Mouse (Mus musculus) gonadal fat pad, adult 2 months (tissue): ENCODE results near the gene Fmnl2. TPM values are rescaled to one million over a fixed set of nuclear protein-coding genes. Genes with fewer than 3 reads are reported as not detected.
A peak's percentile ranks its signal among the peaks of the same experiment; 100 is the strongest.

ENCODE experiments used
- DNase-seq: peaks from one replicate; pipeline ENCODE4 v3.0.0-alpha.2; 2012; ENCODE audit warnings: low read depth
- polyA plus RNA-seq: library from polyadenylated mRNA; depleted of rRNA; stranded (reverse); fragments of >200 nt; gene quantifications from 2 replicates; pipeline ENCODE4 v1.2.3, GENCODE M21; 2012; rRNA removed

Fmnl2 gene
- polyA plus RNA-seq, result 2.7 and 3.0 TPM in 2 replicates

- DNase-seq, result no peak
These were observed at the start of gene Fmnl2 for GRCm38 (mm10) chr2:52857611-52858528. Fmnl2 (plus strand) TSS chr2:52857860.

GRCm38 (mm10) chr2:52809988-52810387, 47.7 kb upstream of the Fmnl2 start:
- no peak for DNase-seq

DNA sequence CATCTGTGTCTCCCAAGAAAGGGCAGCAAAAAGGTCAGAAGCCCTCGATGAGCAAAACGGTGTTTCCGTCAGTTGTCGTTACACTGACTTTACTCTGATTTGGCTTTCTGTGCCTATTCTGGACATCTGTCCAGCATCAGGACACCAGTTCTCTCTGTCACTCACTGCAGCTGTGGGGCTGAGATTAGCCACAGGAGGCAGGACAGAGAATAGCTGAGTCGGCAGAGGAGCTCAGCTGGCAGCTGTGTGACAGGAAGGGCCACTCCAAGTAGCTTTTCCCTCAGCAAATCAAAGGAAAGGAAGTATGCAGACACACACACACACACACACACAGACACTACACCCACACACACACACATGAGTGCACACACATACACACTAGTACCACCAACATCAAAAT, 46.0 kb upstream of the Fmnl2 start:
- DNase-seq, result no peak

DNA sequence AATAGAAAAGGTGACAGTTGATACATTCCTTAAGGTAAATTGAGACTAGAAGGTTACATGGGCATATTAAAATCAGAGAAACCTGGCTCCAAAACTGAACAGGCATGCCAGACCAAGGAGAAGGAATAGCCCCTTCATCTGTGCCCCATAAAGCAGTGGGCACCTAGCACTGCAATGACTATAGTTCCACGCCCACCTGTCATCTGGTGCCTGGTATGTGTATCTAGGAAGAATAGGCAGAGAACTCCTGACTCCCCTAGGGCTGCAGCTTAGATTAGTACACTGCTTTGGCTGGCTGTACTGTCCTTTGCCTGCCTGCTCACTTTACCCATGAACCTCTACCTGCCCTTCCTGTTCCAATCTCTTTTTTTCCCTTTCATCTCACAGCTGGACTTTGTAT, 40.3 kb upstream of the Fmnl2 start:
- no peak for DNase-seq

DNA sequence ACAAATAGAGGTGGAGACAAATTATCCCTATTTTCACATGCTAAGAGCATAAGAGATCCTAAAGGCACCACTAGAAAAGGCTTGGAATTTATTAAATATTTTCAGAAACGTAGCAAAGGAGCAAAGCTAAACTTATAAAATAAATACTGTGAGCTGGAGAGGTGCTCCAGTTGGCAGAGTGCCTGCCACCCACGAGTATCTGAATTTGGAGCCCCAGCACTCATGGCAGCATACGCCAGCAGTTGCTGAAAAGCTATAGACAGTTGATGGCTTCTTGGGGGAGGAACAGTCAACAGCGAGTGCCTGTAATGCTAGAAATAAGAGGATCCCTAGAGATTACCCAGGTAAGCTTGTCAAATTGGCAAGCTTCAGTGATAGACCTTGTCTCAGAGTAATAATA, 38.7 kb upstream of the Fmnl2 start:
- no peak for DNase-seq

DNA sequence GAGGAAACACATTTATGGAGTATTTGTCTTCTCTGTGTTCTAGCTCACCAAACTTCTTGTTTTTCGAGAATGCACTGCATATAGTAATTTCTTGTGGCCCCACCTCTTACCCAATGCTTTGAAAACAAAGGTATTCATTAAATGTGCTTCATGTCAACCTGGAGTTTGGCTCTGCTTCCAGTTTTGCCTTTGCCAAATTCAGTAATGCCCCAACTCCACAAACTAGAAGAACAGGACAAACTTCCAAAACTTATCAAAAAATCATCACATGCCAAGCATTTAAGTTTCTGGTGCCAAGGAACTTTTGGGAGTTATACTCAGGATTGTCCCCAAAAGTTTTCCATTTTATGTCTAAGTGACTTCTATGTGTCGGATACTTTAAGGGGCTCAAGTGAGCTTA, 35.4 kb upstream of the Fmnl2 start:
- DNase-seq, result peak; percentile 72

- DNase-seq, result no peak
These were observed 29.6 kb upstream of the Fmnl2 start for GRCm38 (mm10) chr2:52828077-52828476.

DNA sequence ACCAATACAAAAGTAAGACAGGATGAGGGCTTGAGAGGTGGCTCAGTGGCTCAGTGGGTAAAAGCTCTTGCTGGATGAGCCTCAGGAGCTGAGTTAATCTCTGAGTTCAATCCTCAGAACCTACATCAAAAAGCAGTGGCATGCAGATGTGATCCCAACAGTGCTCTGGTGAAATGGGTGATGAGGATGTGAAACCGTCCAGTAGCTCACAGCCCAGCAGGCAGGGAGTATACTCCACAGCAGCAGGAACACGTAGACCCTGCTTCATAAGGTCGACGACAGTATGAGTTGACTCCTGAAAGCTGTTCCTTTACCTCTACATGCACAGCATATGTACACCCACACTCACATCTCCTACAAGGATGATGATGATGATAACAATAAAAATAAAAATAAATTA, 27.1 kb upstream of the Fmnl2 start:
- no peak for DNase-seq

DNA sequence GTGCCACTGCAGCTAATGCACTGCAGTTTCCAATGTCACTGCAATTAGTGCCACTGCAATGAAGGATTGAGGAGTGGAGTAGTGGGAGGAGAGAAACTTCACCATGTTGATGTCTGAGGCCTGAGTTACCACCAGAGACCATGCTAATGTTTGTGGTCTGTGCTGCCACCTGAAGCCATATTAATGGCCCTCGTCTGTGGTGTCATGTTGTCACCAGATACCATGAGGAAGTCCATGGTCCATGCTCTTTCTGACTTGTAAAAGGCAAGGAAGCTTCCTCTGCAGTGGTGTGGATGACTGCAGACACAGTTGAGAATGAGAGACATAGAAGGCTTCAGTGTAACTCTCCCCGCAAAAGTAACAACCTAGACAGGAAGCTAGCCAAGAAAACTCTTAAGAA, 26.1 kb upstream of the Fmnl2 start:
- no peak for DNase-seq

DNA sequence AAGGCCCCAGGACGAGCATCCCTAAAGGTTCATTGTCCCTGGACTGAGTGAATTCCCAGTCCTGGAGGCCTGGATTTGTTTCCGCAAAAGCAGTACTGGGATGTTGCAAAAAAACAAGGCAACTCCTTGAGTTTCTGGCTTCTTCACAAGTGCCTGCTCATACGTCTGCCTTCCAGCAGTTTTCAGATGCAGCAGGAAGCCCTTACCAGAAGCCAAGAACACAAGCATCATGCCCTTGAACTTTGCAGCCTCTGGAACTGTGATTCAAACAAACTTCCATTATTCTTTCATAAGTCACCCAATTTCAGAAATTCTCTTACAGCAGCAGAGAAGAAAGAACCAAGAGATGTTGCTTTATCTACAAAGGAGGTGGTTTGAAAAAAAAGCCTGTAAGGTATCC, 21.9 kb upstream of the Fmnl2 start:
- DNase-seq, result no peak

DNA sequence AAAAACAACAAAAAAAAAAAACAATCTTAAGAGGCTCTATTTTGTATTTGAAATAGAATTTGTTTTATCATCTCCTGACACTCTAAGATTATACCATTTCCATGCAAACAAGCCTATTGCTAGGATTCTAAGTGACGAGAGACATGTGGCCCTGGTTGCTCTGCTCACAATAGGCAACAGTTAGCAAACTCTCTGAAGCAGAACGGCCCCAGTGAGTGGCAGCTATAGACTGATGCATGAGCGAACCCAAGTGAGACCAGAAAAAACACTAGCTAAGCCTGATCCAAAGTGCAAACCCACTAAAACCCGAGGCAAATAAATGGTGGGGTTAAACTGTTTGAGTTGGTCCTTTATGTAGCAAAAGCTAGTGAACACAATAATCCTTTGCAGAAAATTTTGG, 18.6 kb upstream of the Fmnl2 start:
- DNase-seq, result no peak

DNA sequence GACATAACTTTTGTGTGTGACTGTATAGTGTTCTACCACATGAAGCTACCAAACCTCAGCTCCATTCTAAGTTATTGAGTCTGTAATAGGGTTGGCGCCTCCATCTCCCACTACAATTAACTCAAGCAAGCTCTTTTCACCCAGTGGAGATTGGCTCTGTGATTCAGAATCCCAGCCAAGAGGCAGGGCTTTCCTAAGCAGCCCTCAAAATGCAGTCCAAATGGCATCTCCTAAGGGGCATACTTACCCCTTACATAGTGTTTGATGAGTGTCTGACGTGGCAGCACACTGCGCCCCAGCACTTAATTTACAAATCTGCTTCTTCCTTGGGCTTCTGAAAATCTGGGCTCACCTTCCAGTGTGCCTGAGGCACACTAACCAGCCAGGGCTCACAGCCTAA, 17.8 kb upstream of the Fmnl2 start:
- DNase-seq, result no peak

GRCm38 (mm10) chr2:52843861-52844260, 13.8 kb upstream of the Fmnl2 start:
- no peak for DNase-seq

DNA sequence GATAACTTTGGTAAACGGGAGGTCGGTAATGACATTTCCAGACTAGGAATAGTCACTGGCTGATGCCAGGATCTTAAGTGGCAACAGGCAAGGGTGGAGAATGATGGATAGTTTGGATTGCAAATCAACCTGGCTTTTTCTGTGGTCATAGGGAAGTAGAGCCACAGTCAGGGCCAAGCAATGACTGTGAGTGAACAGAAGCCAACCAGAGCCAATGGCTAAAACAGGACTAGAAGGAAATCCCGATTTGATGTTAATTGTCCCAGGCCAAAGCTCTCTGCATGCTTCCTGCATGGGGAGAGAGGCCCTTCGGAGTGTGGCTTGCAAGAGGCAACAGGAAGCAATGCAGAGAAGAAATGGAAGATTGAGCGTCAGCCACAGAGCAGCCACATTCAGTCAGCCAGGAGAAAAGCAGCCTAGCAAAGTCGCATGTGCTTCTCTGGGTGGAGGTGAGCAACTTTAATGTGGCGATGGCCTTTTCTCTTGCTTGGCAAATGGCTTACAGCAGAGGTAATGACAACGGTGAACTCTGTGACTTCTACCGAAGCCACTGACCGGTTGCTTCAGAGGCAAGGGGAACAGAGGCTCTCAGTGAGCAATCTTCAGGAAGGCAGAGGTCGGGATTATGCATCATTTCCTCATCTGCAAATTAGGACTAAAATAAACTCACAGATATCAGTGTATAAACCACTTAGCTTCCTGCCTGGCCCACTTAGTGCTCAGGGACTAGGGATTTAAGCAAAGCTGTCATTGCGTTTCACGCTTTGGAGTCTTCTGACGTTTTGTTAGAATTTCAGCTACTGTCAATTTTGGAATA, 12.5 kb upstream of the Fmnl2 start:
- DNase-seq, result no peak

DNA sequence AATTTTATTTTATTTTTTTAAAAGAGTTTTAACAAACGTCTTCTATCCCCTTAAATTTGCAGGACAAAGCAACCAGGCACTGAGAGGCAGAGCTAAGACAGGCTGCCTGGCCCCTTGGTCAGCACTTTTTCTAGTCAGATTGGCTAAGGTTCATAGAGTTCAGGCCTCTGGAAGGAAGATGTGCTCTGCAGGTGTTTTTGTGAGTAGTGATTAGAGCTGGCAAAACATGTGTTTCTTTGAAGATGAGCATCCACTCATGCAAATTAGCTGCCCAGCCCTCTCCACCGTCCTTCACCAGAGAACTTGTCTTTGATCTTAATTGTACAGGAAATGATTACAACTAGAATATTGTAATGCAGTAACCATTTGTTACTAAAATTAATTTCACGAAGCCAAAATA, 11.2 kb upstream of the Fmnl2 start:
- no peak for DNase-seq

- DNase-seq, result no peak
These were observed 8.6 kb upstream of the Fmnl2 start for GRCm38 (mm10) chr2:52849092-52849491.

- no peak for DNase-seq
These were observed 1.1 kb downstream of the Fmnl2 start for GRCm38 (mm10) chr2:52858529-52859465.

GRCm38 (mm10) chr2:52859466-52859840, 1.8 kb downstream of the Fmnl2 start:
- DNase-seq, result no peak

GRCm38 (mm10) chr2:52860111-52860775, 2.6 kb downstream of the Fmnl2 start:
- no peak for DNase-seq

DNA sequence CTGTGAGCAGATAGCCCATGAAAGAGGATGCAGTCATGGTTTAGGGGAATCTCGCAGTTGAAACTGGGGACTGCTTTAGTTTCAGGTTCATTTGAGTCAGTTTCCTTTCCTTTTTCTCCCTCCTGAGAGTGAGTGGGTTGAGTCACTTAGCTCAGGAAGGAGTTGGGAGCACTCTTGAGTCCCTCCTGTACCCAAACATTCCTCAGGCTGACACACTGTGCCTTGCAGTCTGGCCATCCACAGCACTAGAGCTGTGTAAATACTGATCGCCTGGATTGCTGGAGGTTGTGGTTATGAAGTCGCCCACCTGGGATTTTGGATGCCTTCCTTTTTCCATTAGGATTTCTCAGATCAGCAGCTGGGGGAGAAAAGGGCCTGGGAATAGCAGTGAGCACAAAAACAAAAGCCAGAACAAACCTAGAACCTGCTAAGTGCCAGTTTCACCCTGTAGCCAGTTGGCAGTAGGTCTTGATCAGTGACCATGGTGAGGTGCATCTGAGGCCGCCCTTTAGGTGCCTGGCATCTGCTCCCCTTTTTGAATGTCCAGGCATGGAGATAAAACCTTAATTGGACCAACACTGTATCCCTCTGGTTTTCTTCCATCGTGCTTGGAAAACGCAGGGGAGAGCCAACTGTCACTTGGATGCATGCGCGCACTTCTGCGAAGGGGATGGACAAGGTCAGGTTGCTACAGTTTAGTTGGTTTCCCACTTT, 4.5 kb downstream of the Fmnl2 start:
- DNase-seq, result no peak

DNA sequence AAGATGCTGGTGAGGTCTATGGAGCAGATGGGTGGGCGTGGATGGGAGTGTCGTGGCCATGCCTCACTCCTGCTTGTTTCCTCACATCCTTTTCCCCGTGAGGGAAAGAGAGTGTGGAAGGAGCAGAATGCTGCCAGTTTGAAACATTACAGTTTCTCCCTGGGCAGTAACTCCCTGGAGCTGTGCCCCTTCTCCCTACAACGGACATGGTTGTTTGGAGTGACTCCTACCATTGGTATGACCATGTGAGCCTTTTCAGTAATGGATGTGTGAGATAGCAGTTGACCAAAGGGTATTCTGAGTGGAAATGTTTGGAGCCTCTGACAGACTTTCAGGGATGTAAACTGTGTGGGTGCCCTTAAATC, 5.1 kb downstream of the Fmnl2 start:
- DNase-seq, result no peak
